In genomic region chr1:157086097-157086994, GRCm38 (mm10) we compare ENCODE assay signal across 8 mouse cellular contexts. TPM values are rescaled to one million over a fixed set of nuclear protein-coding genes. Genes with fewer than 3 reads are reported as not detected.
DNase-seq lines count a peak whose midpoint lies in the region; ATAC-seq and TF ChIP-seq lines count a peak whose summit lies in the region.

No protein-coding gene starts in this region.

- peak overlapping the region; percentile 39 for H3K4me3 ChIP-seq in forebrain, embryonic 13.5 days
- peak overlapping the region; percentile 47 for H3K4me3 ChIP-seq in lung, embryonic 15.5 days
- H3K4me3 ChIP-seq in olfactory bulb, adult 2 months (ENCODE audit: insufficient read depth, low read depth, low read length), result peak overlapping the region; percentile 28

- TF ChIP-seq POLR2A in olfactory bulb, adult 2 months (IDR thresholded peaks at IDR 0.05; ENCODE audit: insufficient read depth, low read depth, low read length), result no peak

- TF ChIP-seq CTCF in olfactory bulb, adult 2 months (IDR thresholded peaks at IDR 0.05; ENCODE audit: insufficient read depth, low read depth, low read length), result peak; percentile 91

- H3K4me2 ChIP-seq in forebrain, embryonic 13.5 days, result peak overlapping the region; percentile 59
- H3K4me2 ChIP-seq in lung, embryonic 15.5 days, result peak overlapping the region; percentile 77

- peak overlapping the region; percentile 4; the same call in 1 of the 2 replicates for H3K27ac ChIP-seq in forebrain, embryonic 13.5 days
- H3K27ac ChIP-seq in lung, embryonic 15.5 days, result no peak overlapping the region
- no peak overlapping the region for H3K27ac ChIP-seq in olfactory bulb, adult 2 months (ENCODE audit: insufficient read depth, low read depth, low read length)

- DNase-seq in NIH3T3 (ENCODE audit: low read depth), result peak; percentile 90
- peak; percentile 59 for DNase-seq in c-Kit-positive CD71-positive TER-119-positive erythroid progenitor cells, embryonic 14.5 days (ENCODE audit: low spot score)
- peak; percentile 80 for DNase-seq in heart, postnatal 4 days
- DNase-seq in layer of hippocampus, adult 8-10 months (ENCODE audit: low spot score in 2 of 2), result peak; percentile 22 to 62
- DNase-seq in thymus, postnatal 36 days, result peak; percentile 48 to 55

- H3K9ac ChIP-seq in forebrain, embryonic 13.5 days, result peak overlapping the region; percentile 61
- peak overlapping the region; percentile 39 for H3K9ac ChIP-seq in lung, embryonic 15.5 days

- no peaks in the 10 kb centered on the region for H3K9me3 ChIP-seq in forebrain, embryonic 13.5 days (replicated peaks)
- no peaks in the 10 kb centered on the region for H3K9me3 ChIP-seq in lung, embryonic 15.5 days

- 7% methylated on average over 25 of the region's 25 CpGs for WGBS in forebrain, embryonic 13.5 days
- WGBS in lung, embryonic 15.5 days, result 9% methylated on average over 25 of the region's 25 CpGs
- WGBS in olfactory bulb, adult 2 months, result 10% methylated on average over 25 of the region's 25 CpGs

- H3K36me3 ChIP-seq in forebrain, embryonic 13.5 days (ENCODE audit: poor library complexity, severe bottlenecking), result no peaks in the 10 kb centered on the region
- H3K36me3 ChIP-seq in lung, embryonic 15.5 days, result no peaks in the 10 kb centered on the region

- peaks cover 5% of the 10 kb centered on the region; the same call in 1 of the 2 replicates for H3K4me1 ChIP-seq in forebrain, embryonic 13.5 days
- H3K4me1 ChIP-seq in lung, embryonic 15.5 days, result no peaks in the 10 kb centered on the region
- peaks cover 7% of the 10 kb centered on the region for H3K4me1 ChIP-seq in olfactory bulb, adult 2 months (ENCODE audit: control insufficient read depth, insufficient read depth, low read length)

- ATAC-seq in forebrain, embryonic 13.5 days, result peak; percentile 83
- ATAC-seq in lung, embryonic 15.5 days (ENCODE audit: borderline replicate concordance, extremely low read depth, low FRiP score, low TSS enrichment), result peak; percentile 43; the same call in 1 of the 2 replicates

- H3K27me3 ChIP-seq in forebrain, embryonic 13.5 days, result no peaks in the 10 kb centered on the region
- no peaks in the 10 kb centered on the region for H3K27me3 ChIP-seq in lung, embryonic 15.5 days

RNA-seq across cellular contexts. Expression of gene Tex35, which starts 22.1 kb away (rescaled TPM):
- not detected in 2 replicates for polyA plus RNA-seq in forebrain, embryonic 13.5 days (2015; fragmentation: Nextera tagmentation; extraction: Ambion mirVana)
- total RNA-seq in heart, postnatal 4 days (2021), result under 1 TPM; 0.43 to 0.79 TPM
- under 1 TPM in 1 of 4 experiments, not detected in 3; 0.65 TPM for total RNA-seq in layer of hippocampus, adult 8-10 months (2022)
- polyA plus RNA-seq in lung, embryonic 15.5 days (2015; fragmentation: Nextera tagmentation; extraction: Ambion mirVana), result not detected in 2 replicates
- not detected in 2 replicates for polyA plus RNA-seq in olfactory bulb, adult 2 months (2012; ENCODE audit: insufficient read depth, insufficient read length, low replicate concordance, missing spikeins)
